Mouse (Mus musculus) 416B (cell line): ENCODE results near the gene Raly.

ENCODE experiments used
- DNase-seq: peaks from one replicate; pipeline ENCODE4 v3.0.0; 2011; ENCODE audit warnings: low read depth

Gene Raly

DNA sequence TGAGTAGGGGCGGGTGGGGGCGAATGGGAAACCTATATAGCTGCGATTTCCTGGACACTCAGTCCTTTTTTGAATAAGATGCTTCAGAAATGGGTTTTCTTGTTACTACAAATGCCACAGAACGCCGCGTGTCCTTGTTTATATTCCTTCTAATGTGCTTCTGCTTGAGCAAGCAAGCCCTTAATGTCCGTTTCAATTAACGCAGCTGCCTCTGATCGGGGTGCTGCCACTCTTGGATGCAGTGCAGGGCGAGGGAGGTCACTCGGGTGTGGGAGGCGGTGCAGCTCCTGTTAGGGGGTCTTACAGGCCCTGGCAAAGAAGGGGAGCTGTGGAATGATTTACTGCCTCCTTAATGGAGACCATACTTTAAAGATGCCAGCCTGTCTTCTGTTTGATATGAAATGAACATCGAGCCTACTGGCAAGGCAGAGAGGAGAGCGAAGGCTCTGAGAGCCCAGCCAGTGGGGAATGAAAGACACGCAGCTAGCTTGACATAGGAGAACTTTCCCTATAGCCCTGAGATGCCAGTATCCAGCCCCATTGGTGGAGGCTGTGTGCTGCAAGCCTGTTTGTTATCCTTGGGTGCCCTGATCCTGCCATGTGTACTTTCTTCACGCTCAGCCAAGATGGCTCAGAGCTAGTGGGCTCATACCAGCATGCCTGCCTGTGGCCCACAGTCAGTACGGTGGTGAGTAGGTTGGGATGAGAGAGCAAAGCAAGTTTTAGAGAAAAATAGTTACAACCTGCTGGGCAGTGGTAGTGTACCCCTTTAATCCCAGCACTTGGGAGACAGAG, 7.8 kb upstream of the Raly start:
- no peak for DNase-seq

DNA sequence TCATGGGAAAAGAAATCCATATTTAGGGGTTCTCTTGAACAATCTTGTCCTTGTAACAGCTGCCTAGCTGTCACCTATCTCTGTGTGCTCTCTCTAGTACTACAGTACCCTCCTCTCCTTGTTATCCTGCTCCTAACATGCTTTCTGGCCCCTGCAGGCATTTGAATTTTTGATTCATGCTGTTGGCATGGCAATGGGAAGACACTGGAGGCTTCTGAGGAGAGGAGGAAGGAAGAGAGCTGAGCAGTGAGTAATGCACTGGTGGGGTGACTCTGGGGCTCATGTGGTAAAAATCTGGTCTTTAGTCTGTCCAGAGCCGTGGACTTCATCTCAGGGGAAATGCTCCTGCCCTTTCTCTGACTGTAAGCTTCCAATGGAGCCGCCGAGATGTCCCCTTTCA, 5.6 kb upstream of the Raly start:
- peak; percentile 50 for DNase-seq

DNA sequence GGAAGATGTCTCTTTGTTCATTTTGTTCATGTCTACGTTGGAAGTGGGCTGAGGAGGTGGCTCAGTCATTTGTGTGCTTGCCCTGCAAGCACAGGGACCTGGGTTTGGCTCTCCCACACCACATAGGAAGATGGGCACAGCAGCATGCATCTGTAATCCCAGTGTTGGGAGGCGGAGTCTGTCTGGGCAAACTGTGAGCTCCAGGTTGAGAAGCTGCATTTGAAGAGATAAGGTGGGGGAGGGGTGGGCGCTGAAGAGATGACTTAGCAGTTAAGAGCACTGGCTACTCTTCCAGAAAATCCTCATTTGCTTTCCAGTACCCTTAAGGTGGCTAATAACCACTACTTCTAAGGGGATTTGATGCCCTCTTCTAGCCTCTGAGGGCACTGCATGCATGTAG, 4.7 kb upstream of the Raly start:
- DNase-seq = peak; percentile 35

DNA sequence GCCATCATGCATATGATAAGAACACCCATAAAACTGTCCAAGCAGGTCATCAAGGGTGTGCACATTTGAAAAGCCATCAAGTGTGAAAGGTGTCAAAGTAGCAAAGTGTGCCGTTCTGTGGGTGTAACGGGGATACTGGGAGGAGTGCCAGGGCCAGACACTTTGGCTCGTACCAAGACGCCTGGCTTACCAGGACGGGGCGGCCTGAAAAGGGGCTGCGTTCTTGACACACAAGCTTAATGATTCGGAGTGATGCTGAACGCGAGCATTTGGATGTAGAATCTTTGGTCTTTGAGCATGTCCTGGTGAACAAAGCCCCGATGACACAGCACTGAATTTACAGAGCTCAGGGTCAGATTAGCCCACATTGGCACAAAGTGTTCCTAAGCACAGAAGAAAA, 4.1 kb upstream of the Raly start:
- no peak for DNase-seq

DNA sequence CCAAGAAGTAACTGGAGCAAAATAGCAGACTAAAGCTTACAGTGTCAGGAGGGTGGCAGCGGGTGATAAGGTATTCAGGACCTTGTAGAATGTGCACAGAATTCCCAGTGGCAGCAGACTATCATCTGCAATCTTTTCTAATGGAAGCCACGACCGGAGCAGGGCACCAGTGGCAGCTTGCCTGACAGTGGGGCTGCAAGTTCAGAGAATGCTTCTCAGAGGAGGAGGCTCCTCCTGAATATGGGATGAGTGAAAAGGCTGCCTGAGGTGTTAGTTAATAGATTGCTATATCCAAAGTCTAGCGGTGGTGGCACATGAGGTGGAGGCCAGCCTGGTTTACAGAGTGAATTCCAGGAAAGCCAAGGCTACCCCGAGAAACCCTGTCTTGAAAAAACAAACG, 1.5 kb upstream of the Raly start:
- no peak for DNase-seq

DNA sequence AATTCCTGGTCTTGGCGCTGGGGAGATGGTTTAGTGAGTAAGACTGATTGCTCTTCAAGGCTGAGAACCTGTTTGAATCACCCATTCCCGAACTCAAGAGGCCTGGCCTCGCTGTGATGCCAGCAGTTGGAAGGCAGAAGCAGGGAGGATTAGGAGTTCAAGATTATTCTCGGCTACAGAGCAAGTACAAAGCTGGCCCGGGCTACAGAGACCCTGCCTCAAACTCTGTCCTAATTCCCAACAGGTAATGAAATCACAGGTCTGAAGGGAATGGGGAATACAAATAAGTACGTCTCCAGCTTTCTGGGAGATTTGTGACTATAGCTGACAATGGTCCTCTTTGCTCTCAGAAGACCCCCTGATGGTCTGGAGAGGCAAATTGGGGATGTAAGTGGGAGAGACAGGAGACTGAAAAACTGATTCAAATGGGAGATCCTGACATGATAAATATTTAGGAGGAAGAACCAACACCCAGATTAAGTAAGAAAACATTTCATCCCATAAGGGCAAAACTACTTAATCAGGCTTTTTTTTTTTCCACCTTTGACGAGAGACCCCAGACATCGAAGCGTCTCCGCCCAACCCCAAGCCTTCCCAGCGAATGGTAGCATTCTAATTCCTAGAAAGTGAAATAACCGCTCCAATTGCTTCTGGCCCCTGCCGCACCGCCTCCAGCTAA, 780 bp upstream of the Raly start:
- DNase-seq = no peak

DNA sequence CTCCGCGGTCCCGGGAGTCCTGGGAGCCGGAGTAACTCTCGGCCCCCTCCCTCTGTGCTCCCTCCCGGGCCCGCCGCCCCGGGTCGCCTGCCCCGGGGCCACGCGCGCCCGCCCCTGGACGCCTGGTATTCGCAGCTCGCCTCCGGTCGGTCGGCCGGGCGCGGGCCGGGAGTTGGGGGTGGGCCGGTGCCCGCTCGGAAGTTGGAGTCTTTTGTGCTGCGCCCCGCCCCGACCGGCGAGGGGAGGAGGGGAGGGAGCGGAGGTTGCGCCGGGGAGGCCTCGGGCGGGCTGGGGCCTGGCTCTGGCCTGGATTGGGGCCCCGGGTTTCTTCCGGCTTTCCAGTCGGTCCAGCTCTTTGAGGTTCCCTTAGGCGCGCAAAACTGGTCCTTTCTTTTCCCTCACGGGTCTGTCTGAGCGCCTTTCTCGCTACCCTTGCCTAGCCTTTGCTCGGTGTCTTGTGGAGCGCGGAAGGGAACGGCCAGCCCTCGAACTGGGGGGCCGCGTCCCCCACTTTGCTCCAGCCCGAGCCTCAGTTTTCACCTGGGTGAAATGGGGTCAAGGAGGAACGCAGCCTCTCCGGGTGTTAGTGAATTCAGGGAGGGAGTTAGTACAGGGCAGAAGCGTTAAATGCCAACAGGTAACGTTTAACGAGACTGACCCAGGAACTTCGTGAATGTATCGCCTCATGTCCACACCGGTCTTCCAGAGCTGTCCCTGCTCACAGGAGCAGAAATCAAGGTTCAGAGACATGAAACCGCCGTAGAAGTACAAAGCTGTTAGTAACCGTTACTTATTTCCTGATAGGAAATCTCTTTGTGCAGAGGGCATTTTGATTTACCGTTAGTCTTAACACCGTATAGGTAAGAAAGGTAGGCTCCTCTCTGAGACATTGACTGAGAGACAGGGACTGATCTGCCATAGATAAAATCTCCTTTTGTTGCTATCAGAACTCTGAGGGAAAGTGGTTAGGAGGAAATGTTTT, 1.1 kb downstream of the Raly start:
- DNase-seq = peak; percentile 54

DNA sequence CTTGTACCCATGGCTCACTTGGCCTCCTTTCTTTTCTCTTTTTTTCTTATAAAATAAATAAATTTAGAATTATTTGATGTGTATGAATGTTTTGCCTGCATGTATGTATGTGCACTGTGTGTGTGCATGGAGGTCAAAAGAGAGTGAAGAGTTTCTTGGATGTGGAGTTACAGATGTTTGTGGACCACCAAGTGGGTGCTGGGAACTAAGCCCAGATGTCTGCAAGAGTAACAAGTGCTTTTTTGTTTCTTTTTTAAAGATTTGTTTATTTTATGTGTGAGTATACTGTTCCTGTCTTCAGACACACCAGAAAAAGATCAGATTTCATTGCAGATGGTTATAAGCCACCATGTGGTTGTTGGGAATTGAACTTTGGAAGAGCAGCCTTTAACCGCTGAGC, 12.5 kb downstream of the Raly start:
- DNase-seq = no peak

DNA sequence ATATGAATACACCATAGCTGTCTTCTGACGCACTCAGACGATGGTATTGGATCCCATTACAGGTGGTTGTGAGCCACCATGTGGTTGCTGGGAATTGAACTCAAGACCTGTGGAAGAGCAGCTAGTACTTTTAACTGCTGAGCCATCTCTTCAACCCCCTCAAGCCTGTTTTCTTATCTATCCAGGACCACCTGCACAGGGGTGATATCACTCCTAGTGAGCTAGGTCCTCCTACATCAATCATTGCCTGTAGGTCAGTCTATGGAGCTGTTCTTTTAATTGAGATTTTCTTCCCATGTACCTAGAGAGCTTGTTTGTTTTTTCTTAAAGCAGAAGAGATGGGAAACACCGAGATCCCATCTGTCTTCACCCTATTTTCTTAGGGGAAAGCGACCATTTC, 12.9 kb downstream of the Raly start:
- DNase-seq = no peak

DNA sequence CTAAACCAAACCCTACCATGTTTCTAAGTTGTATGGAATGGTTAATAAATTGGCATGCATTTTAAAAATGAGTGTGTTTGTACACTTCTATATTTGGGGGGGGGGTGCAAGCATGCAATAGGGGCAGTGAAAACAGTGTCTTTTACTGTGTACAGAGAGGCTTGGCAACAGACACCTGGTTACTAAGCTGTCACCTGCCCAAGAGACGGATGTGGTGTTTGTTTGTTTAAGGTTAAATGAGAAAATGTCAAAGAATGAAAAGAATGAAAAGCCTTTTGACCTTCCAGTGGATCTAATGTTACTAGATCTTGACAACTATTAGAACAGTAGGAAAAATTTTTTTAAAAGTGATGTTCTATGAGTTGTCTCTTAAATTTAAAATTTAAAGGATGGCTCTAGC, 16.8 kb downstream of the Raly start:
- DNase-seq = no peak

DNA sequence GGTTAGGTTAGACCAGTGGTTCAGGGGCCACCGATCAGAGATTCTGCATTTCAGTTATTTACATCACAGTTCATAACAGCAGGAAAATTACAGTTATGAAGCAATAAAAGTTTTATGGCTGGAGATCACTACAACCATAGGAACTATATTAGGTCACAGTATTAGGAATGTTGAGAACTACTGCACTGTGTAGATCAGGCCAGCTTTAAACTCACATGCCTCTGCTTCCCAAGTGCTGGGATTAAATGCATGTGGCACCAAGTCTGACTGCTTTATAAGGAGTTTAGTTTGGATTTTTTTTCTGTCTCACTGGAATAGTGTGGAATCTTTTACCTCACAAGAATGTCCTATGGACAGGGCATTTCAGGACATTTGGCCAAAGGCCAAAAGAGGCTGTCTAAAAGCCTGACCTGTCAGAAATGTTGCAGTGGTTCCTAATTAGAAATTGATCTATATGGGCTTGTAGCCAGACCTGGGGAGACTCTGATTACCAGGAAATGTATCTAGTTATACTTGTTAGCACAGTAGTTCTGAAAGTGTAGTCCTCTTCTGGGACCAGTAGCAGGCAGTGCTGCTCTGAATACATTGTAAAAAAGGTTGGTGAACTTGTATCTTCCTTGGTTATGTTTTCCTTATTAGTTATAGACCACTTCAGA, 18.3 kb downstream of the Raly start:
- DNase-seq = no peak

DNA sequence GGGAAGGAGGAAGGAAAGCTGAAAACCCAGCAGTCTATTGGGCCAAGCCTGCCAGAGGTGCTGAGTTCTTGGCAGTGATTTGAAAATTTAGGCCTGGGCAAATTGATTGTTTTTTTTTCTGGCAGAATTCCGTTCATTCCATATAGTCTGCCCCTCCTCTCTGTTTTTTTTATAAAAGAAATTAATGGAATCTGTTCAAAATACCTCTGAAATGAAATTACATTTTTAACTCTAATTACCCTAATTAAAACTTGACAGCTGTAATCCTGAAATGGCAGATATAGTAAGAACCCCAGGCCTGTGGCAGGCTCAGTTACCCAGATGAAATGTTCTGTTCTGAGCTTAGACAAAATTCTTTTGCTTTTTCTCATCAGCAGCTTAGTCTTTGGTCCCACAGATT, 19.9 kb downstream of the Raly start:
- no peak for DNase-seq

DNA sequence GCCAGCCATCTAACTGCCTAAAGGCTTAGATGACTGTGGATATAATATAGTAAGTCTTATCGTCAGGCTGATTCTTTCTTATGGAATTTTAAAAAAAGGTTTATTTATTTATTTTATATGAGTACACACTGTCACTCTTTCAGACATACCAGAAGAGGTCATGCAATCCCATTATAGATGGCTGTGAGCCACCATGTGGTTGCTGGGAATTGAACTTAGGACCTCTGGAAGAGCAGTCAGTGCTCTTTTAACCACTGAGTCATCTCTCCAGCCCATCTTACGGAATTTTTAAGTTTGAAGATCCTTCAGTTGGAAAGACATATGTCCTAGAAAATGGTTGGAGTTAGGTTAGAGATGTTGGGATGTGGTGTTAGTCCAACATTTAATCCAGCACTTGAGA, 22.5 kb downstream of the Raly start:
- no peak for DNase-seq

DNA sequence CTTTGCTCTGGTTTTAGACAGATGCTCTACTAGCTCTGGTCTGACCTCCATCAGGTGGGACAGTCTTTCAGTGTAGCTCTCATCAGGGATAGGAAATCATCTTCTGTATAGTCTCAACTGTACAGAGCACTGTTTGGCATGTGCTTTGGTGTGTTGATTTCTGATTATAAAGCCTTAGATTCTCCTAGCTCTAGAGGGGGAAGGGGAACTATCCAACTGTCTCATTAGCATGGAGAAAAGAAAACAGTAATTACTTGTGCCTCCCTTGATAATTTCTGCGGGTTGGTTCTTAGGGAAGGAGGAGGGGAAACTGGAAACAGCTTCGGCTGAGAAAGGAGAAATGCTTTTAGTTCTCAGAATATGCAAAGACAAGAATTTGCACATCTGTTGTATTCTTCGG, 26.2 kb downstream of the Raly start:
- DNase-seq = no peak

DNA sequence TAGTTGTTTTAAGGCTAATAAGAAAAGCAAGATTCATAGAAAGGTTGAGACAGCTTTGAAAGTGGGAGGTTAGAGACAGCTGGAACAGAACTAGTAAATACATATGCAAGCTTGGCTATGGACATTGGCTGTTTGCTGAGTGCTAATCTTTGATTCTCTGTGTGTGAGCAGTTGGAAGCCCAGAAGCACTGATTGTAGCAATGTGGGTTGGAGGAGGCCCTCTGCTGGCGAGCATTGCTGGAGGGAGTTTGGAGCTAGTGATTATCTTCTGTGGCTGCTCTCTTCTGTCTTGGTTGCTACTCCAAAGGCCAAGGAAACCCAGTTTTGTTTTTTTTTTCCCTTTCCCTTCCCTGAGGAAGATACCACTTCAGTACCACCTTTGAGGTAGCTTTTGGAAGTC, 26.9 kb downstream of the Raly start:
- peak; percentile 47 for DNase-seq

DNA sequence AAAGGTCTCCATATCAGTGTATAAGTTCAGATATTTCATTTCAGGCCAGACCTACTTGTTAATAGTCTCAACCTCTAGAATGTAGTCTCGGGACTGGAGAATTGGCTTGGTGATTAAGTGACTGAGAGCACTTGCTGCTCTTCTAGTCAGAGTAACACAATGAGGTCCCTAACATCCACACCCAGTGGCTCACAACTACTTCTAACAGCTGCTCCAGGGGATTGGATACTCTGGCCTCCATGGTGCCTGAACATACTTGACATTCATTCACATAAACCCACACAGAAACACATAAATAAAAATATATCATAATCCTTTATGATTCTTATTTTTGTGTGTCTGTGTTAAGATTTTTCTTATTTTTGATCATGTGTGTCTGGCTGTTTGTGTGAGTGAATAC, 27.7 kb downstream of the Raly start:
- DNase-seq = no peak

DNA sequence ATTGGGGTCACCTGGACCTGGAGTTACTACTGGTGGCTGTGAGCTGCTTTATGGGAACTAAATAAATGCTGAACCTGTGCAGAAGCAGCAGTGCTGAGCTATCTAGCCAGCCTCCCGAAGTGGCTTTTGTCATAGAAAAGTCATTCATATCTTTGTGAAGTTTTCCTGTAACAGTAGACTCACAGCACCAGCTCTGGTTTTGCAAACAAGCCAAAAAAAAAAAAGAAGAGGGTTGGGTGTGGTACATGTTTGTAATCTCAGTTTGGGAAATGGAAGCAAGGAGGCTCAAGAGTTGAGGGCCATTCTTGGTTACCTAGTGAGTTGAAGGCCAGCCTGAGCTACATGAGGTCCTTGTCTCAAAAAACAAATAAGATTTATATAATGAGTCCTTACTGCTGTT, 29.4 kb downstream of the Raly start:
- DNase-seq = no peak

DNA sequence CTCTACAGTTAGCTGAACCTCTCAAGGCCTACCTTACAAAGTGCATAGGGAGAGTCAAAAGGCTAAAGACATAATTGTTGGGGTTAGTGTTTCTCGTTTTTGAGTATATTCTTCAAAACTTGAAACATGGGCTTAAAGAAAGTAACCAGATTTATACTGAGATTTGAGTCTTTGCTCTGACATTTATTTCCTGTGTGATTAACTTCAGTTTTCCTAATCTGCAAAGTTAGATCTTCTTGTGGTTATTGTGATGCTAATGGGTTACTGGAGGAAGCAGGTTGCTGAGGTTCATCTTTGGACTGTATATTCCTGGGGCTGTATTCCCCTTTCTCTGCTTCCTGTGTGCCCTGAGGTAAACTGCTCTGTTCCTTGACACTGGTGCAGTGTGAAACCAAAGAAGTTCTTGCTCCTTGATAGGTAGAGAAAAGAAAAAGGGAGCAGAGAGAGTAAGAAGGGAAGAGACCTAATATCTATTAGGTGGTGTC, 35.2 kb downstream of the Raly start:
- DNase-seq = no peak

DNA sequence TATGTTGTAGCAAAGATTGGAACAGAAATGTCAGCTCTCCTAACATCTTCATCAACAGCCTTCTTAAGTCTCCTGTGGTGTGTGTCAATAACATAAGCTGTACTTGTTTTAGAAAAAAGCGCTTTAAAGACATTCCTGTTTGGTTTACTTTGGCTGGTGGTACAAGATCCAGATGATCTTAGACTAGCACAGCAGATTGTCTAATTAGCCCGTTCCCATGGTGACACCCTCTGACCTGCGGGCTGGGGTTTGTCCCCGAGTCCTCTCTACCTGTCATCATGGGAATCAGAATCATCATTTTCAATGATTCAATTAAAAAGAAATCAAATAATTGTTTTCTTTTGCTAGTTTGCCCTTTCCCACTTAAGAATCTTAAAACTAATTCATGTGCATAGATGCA, 36.6 kb downstream of the Raly start:
- no peak for DNase-seq

DNA sequence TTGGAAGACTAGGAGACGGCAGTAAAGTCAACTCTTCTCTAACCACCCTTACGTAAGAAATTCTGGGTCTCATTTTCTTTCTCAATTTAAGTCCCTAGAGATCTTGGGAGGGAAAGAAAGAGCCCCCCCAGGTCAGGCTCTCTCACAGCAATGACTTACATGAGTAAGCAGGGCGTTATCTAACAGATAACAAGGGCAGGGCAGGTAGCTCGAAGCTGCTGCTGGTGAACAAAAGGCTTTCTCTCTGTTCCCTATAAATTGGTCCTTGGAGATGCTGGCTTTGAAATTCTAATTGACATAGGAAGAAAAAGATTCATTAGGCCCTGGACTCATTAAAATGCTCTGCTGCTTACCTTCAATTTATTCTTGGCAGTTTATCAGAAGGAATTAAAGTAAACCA, 41.6 kb downstream of the Raly start:
- DNase-seq = no peak

DNA sequence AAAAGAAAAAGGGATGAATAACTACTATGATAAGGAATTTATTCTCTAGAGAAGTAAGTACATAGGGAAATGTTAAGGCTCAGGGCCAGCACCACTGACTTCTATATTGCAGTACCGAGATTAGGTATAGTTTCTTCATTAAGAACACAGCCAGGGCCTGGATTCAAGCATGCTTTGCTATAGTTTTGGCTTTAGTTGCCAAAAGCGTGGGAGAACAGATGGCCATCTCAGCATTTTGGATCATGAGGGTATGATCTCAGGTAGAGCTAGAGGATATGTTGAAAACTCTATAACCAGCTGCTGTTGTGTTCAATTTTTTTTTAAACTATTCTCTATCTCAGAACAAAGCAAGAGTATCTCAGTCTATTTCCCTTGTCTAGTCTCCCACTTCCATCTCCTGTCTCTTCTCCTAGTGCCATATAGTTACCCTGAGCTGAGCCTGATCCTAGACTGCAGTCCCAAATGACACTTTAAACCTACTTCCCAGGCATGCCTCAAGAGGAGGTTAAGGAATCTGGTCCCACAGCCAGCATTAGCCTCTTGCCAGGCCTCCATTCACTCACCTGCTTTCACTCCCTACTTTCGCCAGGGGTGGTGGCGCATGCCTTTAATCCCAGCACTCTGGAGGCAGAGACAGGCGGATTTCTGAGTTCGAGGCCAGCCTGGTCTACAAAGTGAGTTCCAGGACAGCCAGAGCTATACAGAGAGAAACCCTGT, 43.4 kb downstream of the Raly start:
- no peak for DNase-seq
